Mouse (Mus musculus) liver, embryonic 14.5 days (tissue): ENCODE measurements around the gene Pgp.

Experiments used
- CTCF ChIP-seq: IDR thresholded peaks from 2 replicates; pipeline ENCODE4 v1.5.1; 2016; ENCODE audit warnings: antibody characterized with exemption, low read depth, control low read depth
- EP300 ChIP-seq: IDR thresholded peaks from 2 replicates; pipeline ENCODE4 v1.6.1; 2016; ENCODE audit warnings: antibody characterized with exemption, low read depth

DNA sequence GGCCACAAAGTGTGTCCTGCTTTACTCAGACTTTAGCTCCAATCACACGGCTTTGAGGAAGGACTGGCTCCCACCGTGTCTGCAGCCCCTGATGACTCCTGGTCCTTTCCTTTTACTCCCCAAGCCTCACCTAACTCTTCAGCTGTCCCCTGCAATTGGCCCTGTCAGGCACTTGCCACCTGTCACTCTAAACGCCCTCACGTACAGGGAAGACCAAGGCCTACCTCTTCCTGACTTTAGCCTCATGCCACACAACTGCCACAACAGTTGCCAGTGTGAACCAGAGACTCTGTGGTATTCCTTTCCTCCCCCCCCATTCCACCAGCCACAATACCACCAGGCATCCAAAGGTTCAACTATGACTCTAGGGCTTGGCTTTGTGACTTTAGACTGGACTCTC lies 50.3 kb downstream of the Pgp start:
- TF ChIP-seq EP300 (no peak), CTCF (no peak)
